Mouse (Mus musculus): ENCODE results near the gene Trip10.

Gene Trip10

GRCm38 (mm10) chr17:57234254-57234928, 14.9 kb upstream of the Trip10 start:
- DNase-seq (ENCODE audit: low spot score in 2 of 2) = no peak

GRCm38 (mm10) chr17:57235803-57236202, 13.5 kb upstream of the Trip10 start:
- DNase-seq (ENCODE audit: low spot score in 2 of 2) = no peak

- DNase-seq (ENCODE audit: low spot score in 2 of 2) = no peak
Measured at GRCm38 (mm10) chr17:57237181-57237580, 12.1 kb upstream of the Trip10 start.

- DNase-seq (ENCODE audit: low spot score in 2 of 2) = no peak
Measured at GRCm38 (mm10) chr17:57243650-57244370, 5.4 kb upstream of the Trip10 start.

GRCm38 (mm10) chr17:57245311-57245929, 3.8 kb upstream of the Trip10 start:
- no peak for DNase-seq (ENCODE audit: low spot score in 2 of 2)

GRCm38 (mm10) chr17:57246663-57247392, 2.4 kb upstream of the Trip10 start:
- no peak for DNase-seq (ENCODE audit: low spot score in 2 of 2)

GRCm38 (mm10) chr17:57247393-57248200, 1.7 kb upstream of the Trip10 start:
- peak; percentile 99 to 100 for DNase-seq (ENCODE audit: low spot score in 2 of 2)

- peak; percentile 90 to 92 for DNase-seq (ENCODE audit: low spot score in 2 of 2)
Measured at GRCm38 (mm10) chr17:57248201-57248699, 1.0 kb upstream of the Trip10 start, which contains the start of gene Gpr108. Gene Gpr108 (minus strand): TSS chr17:57248446.

GRCm38 (mm10) chr17:57248771-57249170, 484 bp upstream of the Trip10 start:
- peak in 1 of 2 experiments; percentile 30 for DNase-seq (ENCODE audit: low spot score in 2 of 2)

- DNase-seq (ENCODE audit: low spot score in 2 of 2) = peak; percentile 83
Measured at GRCm38 (mm10) chr17:57250461-57251160, 1.4 kb downstream of the Trip10 start.

- no peak for DNase-seq (ENCODE audit: low spot score in 2 of 2)
Measured at GRCm38 (mm10) chr17:57251431-57251830, 2.2 kb downstream of the Trip10 start.

GRCm38 (mm10) chr17:57253306-57253705, 4.1 kb downstream of the Trip10 start:
- no peak for DNase-seq (ENCODE audit: low spot score in 2 of 2)

- peak; percentile 56 to 71 for DNase-seq (ENCODE audit: low spot score in 2 of 2)
Measured at GRCm38 (mm10) chr17:57255354-57255753, 6.1 kb downstream of the Trip10 start.

- no peak for DNase-seq (ENCODE audit: low spot score in 2 of 2)
Measured at GRCm38 (mm10) chr17:57256921-57257485, 7.7 kb downstream of the Trip10 start.

- DNase-seq (ENCODE audit: low spot score in 2 of 2) = no peak
Measured at GRCm38 (mm10) chr17:57258191-57258590, 8.9 kb downstream of the Trip10 start.

GRCm38 (mm10) chr17:57259742-57260141, 10.5 kb downstream of the Trip10 start:
- peak; percentile 84 to 88 for DNase-seq (ENCODE audit: low spot score in 2 of 2)

GRCm38 (mm10) chr17:57260351-57260750, 11.1 kb downstream of the Trip10 start:
- DNase-seq (ENCODE audit: low spot score in 2 of 2) = no peak

- DNase-seq (ENCODE audit: low spot score in 2 of 2) = no peak
Measured at GRCm38 (mm10) chr17:57261286-57261685, 12.0 kb downstream of the Trip10 start.

GRCm38 (mm10) chr17:57261796-57262195, 12.5 kb downstream of the Trip10 start:
- no peak for DNase-seq (ENCODE audit: low spot score in 2 of 2)

All from heart, adult 9 months (tissue).